Mouse (Mus musculus) G1E (cell line): Measurements from ENCODE around the gene Mtmr2. TPM values are rescaled to one million over a fixed set of nuclear protein-coding genes. Genes with fewer than 3 reads are reported as not detected.
A peak's percentile ranks its signal among the peaks of the same experiment; 100 is the strongest.

Experiments used
- ATAC-seq: 2 replicates; pipeline ENCODE4 v1.8.0; 2016; ENCODE audit warnings: mild to moderate bottlenecking; ENCODE audit not compliant: insufficient number of reproducible peaks, poor library complexity, low FRiP score, severe bottlenecking; ENCODE audit errors: extremely low read depth
- DNase-seq: peaks from one replicate; pipeline ENCODE4 v3.0.0; 2012; ENCODE audit warnings: low spot score
- H3K27me3 ChIP-seq: 2 replicates; pipeline ENCODE4 v1.6.1; 2012; ENCODE audit warnings: mild to moderate bottlenecking, low read length, inconsistent platforms; ENCODE audit not compliant: insufficient read depth
- H3K36me3 ChIP-seq: replicated peaks from 2 replicates; pipeline ENCODE3; 2012; ENCODE audit warnings: mild to moderate bottlenecking, inconsistent platforms
- H3K4me1 ChIP-seq: 2 replicates; pipeline ENCODE4 v1.6.1; 2012; ENCODE audit warnings: low read depth, low read length, inconsistent platforms, mixed read lengths; ENCODE audit not compliant: insufficient read depth
- H3K4me3 ChIP-seq: 2 replicates; pipeline ENCODE4 v1.5.1; 2012; ENCODE audit warnings: low read depth, mild to moderate bottlenecking, inconsistent platforms, low read length, moderate library complexity, mixed read lengths
- H3K9me3 ChIP-seq: replicated peaks from 2 replicates; pipeline ENCODE4 v1.6.1; 2012; ENCODE audit warnings: inconsistent platforms
- CTCF ChIP-seq: IDR thresholded peaks from 2 replicates; pipeline ENCODE4 v1.5.1; 2012; ENCODE audit warnings: low read depth, low read length, inconsistent platforms, mixed read lengths
- GATA1 ChIP-seq: IDR thresholded peaks from 2 replicates; pipeline ENCODE4 v1.6.1; 2012; ENCODE audit warnings: borderline replicate concordance, low read length, inconsistent platforms, mixed read lengths
- GATA2 ChIP-seq: IDR thresholded peaks from 2 replicates; pipeline ENCODE4 v1.6.1; 2012; ENCODE audit warnings: low read depth, low read length, inconsistent platforms, borderline replicate concordance
- POLR2AphosphoS5 ChIP-seq: IDR thresholded peaks from 2 replicates; pipeline ENCODE4 v1.6.1; 2012; ENCODE audit warnings: low read depth, low read length, inconsistent platforms; ENCODE audit not compliant: insufficient replicate concordance
- TAL1 ChIP-seq: conservative IDR thresholded peaks from 2 replicates; pipeline ENCODE4 v1.6.1; 2012; ENCODE audit warnings: low read depth, low read length, inconsistent platforms, mixed read lengths
- polyA plus RNA-seq: library from polyadenylated mRNA; stranded (reverse); fragments of >175 nt; gene quantifications from 2 replicates; pipeline ENCODE4 v1.2.3, GENCODE M21; 2012
- total RNA-seq, 2 experiments: library from RNA; stranded (forward) in 1 of 2; stranded (reverse) in 1 of 2; fragments of 200-1000 nt in 1 of 2; fragments of >200 nt in 1 of 2; fragmentation: Nextera tagmentation in 1 of 2; gene quantifications; 2 replicates each; pipeline ENCODE4 v1.2.3; 2014 to 2017

Gene Mtmr2
- total and polyA plus RNA-seq, 3 experiments, result 9.0 to 72.1 (median 51.0) TPM

GRCm38 (mm10) chr9:13828087-13828441 lies 79.9 kb downstream of the Mtmr2 start:
- H3K27me3 ChIP-seq, result no peaks in the 10 kb centered on the region
- H3K4me3 ChIP-seq, result peak overlapping the region; percentile 82
- TF ChIP-seq CTCF, result no peak
- TF ChIP-seq GATA2, result no peak
- TF ChIP-seq GATA1, result no peak
- no peak for TF ChIP-seq POLR2AphosphoS5
- TF ChIP-seq TAL1, result no peak
- no peak for ATAC-seq
- DNase-seq, result peak; percentile 18
- peaks cover 47% of the 10 kb centered on the region for H3K36me3 ChIP-seq
- H3K4me1 ChIP-seq, result peaks cover 33% of the 10 kb centered on the region
- no peaks in the 10 kb centered on the region for H3K9me3 ChIP-seq

GRCm38 (mm10) chr9:13835256-13835655 lies 87.0 kb downstream of the Mtmr2 start:
- Histone ChIP-seq H3K27me3 (no peaks in the 10 kb centered on the region), H3K4me3 (no peak overlapping the region), H3K36me3 (peaks cover 92% of the 10 kb centered on the region), H3K4me1 (peaks cover 19% of the 10 kb centered on the region), H3K9me3 (no peaks in the 10 kb centered on the region)
- TF ChIP-seq GATA2, result no peak
- TF ChIP-seq GATA1, result no peak
- no peak for TF ChIP-seq TAL1
- no peak for TF ChIP-seq POLR2AphosphoS5
- no peak for TF ChIP-seq CTCF
- DNase-seq (no peak), ATAC-seq (peak; percentile 28)

GRCm38 (mm10) chr9:13836726-13837125 lies 88.5 kb downstream of the Mtmr2 start:
- H3K36me3 ChIP-seq, result peaks cover 93% of the 10 kb centered on the region

GRCm38 (mm10) chr9:13847591-13847990 lies 99.4 kb downstream of the Mtmr2 start:
- Histone ChIP-seq H3K27me3 (no peaks in the 10 kb centered on the region), H3K4me3 (no peak overlapping the region), H3K4me1 (no peaks in the 10 kb centered on the region), H3K9me3 (no peaks in the 10 kb centered on the region), H3K36me3 (peaks cover 69% of the 10 kb centered on the region)
- no peak for DNase-seq
- TF ChIP-seq GATA1 (no peak), CTCF (no peak), GATA2 (no peak)
- ATAC-seq, result no peak

More at GRCm38 (mm10) chr9:13836726-13837125, 88.5 kb downstream of the Mtmr2 start:
- Histone ChIP-seq H3K27me3 (no peaks in the 10 kb centered on the region), H3K4me1 (peaks cover 12% of the 10 kb centered on the region), H3K9me3 (no peaks in the 10 kb centered on the region), H3K4me3 (no peak overlapping the region)
- no peak for TF ChIP-seq GATA1
- TF ChIP-seq POLR2AphosphoS5, result no peak
- TF ChIP-seq TAL1, result no peak
- TF ChIP-seq GATA2, result no peak
- no peak for TF ChIP-seq CTCF
- ATAC-seq (no peak; the same call in 1 of the 2 replicates), DNase-seq (no peak)

- DNase-seq, result peak; percentile 13
- Histone ChIP-seq H3K4me1 (no peaks in the 10 kb centered on the region), H3K36me3 (peaks cover 65% of the 10 kb centered on the region), H3K4me3 (no peak overlapping the region), H3K27me3 (no peaks in the 10 kb centered on the region), H3K9me3 (no peaks in the 10 kb centered on the region)
- TF ChIP-seq CTCF (no peak), POLR2AphosphoS5 (no peak)
- no peak for ATAC-seq
Observed at GRCm38 (mm10) chr9:13848481-13849480, 100.6 kb downstream of the Mtmr2 start.

- no peak for ATAC-seq
- no peaks in the 10 kb centered on the region for H3K9me3 ChIP-seq
Observed at GRCm38 (mm10) chr9:13853876-13854275, 105.7 kb downstream of the Mtmr2 start.

More at GRCm38 (mm10) chr9:13853876-13854275, 105.7 kb downstream of the Mtmr2 start:
- no peak overlapping the region for H3K4me3 ChIP-seq
- no peak for DNase-seq
- peaks cover 26% of the 10 kb centered on the region for H3K36me3 ChIP-seq
- H3K4me1 ChIP-seq, result no peaks in the 10 kb centered on the region
- TF ChIP-seq GATA2 (no peak), POLR2AphosphoS5 (no peak), GATA1 (no peak), CTCF (no peak), TAL1 (no peak)
- peaks cover 3% of the 10 kb centered on the region; the same call in 1 of the 2 replicates for H3K27me3 ChIP-seq

Other genes starting within 250 kb of the Mtmr2 start
- gene Cep57, start 78.7 kb downstream of the Mtmr2 start, total RNA-seq (2014; fragmentation: Nextera tagmentation), result 84.5 and 94.1 TPM in 2 replicates
- 81.4 and 93.9 TPM in 2 replicates for gene Cep57, start 78.7 kb downstream of the Mtmr2 start, total RNA-seq (2017)
- gene Cep57, start 78.7 kb downstream of the Mtmr2 start, polyA plus RNA-seq, result 12.2 and 14.0 TPM in 2 replicates
- gene Fam76b, start 79.3 kb downstream of the Mtmr2 start, total RNA-seq (2014; fragmentation: Nextera tagmentation), result 74.5 and 81.2 TPM in 2 replicates
- 74.1 and 87.0 TPM in 2 replicates for gene Fam76b, start 79.3 kb downstream of the Mtmr2 start, total RNA-seq (2017)
- 20.9 and 25.3 TPM in 2 replicates for gene Fam76b, start 79.3 kb downstream of the Mtmr2 start, polyA plus RNA-seq